Mouse (Mus musculus): Measurements from ENCODE around the gene Pigg. TPM values are rescaled to one million over a fixed set of nuclear protein-coding genes. Genes with fewer than 3 reads are reported as not detected.

Gene Pigg
- polyA plus RNA-seq, 1 experiment: not detected

GRCm38 (mm10) chr5:108367871-108368332, 55.5 kb downstream of the Pigg start, which contains the start of gene Gm42517:
Gm42517 (minus strand) TSS chr5:108367922.
- Histone ChIP-seq H3K4me3 (ENCODE audit: insufficient read depth, low read depth, low read length) (peak within 1 kb of the TSS; percentile 83), H3K27ac (ENCODE audit: insufficient read depth, low read depth, low read length) (peak within 1 kb of the TSS; percentile 85), H3K4me1 (ENCODE audit: control insufficient read depth, insufficient read depth, low read length) (peaks cover 20% of the 10 kb centered on the region)
- TF ChIP-seq CTCF (IDR thresholded peaks at IDR 0.05; ENCODE audit: insufficient read depth, low read depth, low read length): no peak
- no peak for TF ChIP-seq POLR2A (IDR thresholded peaks at IDR 0.05; ENCODE audit: insufficient read depth, low read depth, low read length)
- 6% methylated on average over 31 of the region's 36 CpGs for WGBS

GRCm38 (mm10) chr5:108368446-108368845, 56.0 kb downstream of the Pigg start:
- H3K4me1 ChIP-seq (ENCODE audit: control insufficient read depth, insufficient read depth, low read length): peaks cover 20% of the 10 kb centered on the region
- 3% methylated on average over 6 of the region's 6 CpGs for WGBS
- H3K27ac ChIP-seq (ENCODE audit: insufficient read depth, low read depth, low read length): peak overlapping the region; percentile 85
- TF ChIP-seq CTCF (IDR thresholded peaks at IDR 0.05; ENCODE audit: insufficient read depth, low read depth, low read length) (no peak), POLR2A (IDR thresholded peaks at IDR 0.05; ENCODE audit: insufficient read depth, low read depth, low read length) (no peak)
- peak overlapping the region; percentile 83 for H3K4me3 ChIP-seq (ENCODE audit: insufficient read depth, low read depth, low read length)

- peak overlapping the region; percentile 85 for H3K27ac ChIP-seq (ENCODE audit: insufficient read depth, low read depth, low read length)
- TF ChIP-seq POLR2A (IDR thresholded peaks at IDR 0.05; ENCODE audit: insufficient read depth, low read depth, low read length) (peak; percentile 49), CTCF (IDR thresholded peaks at IDR 0.05; ENCODE audit: insufficient read depth, low read depth, low read length) (no peak)
- WGBS: under 1% methylated on average over 49 of the region's 49 CpGs
Measured at GRCm38 (mm10) chr5:108368851-108369621, 56.6 kb downstream of the Pigg start.

GRCm38 (mm10) chr5:108369964-108370363, 57.6 kb downstream of the Pigg start:
- 16% methylated on average over 6 of the region's 6 CpGs for WGBS
- H3K27ac ChIP-seq (ENCODE audit: insufficient read depth, low read depth, low read length): peak overlapping the region; percentile 5; the same call in 1 of the 2 replicates
- TF ChIP-seq CTCF (IDR thresholded peaks at IDR 0.05; ENCODE audit: insufficient read depth, low read depth, low read length): no peak
- TF ChIP-seq POLR2A (IDR thresholded peaks at IDR 0.05; ENCODE audit: insufficient read depth, low read depth, low read length): no peak
- H3K4me1 ChIP-seq (ENCODE audit: control insufficient read depth, insufficient read depth, low read length): peaks cover 16% of the 10 kb centered on the region
- H3K4me3 ChIP-seq (ENCODE audit: insufficient read depth, low read depth, low read length): no peak overlapping the region

More at GRCm38 (mm10) chr5:108368851-108369621, 56.6 kb downstream of the Pigg start:
- H3K4me3 ChIP-seq (ENCODE audit: insufficient read depth, low read depth, low read length): peak overlapping the region; percentile 83
- peaks cover 20% of the 10 kb centered on the region for H3K4me1 ChIP-seq (ENCODE audit: control insufficient read depth, insufficient read depth, low read length)

- WGBS: 68% methylated on average over 5 of the region's 5 CpGs
- no peak for TF ChIP-seq POLR2A (IDR thresholded peaks at IDR 0.05; ENCODE audit: insufficient read depth, low read depth, low read length)
- TF ChIP-seq CTCF (IDR thresholded peaks at IDR 0.05; ENCODE audit: insufficient read depth, low read depth, low read length): no peak
Measured at GRCm38 (mm10) chr5:108374079-108374478, 61.7 kb downstream of the Pigg start.

GRCm38 (mm10) chr5:108376059-108376458, 63.6 kb downstream of the Pigg start:
- TF ChIP-seq CTCF (IDR thresholded peaks at IDR 0.05; ENCODE audit: insufficient read depth, low read depth, low read length) (no peak), POLR2A (IDR thresholded peaks at IDR 0.05; ENCODE audit: insufficient read depth, low read depth, low read length) (no peak)
- H3K4me3 ChIP-seq (ENCODE audit: insufficient read depth, low read depth, low read length): no peak overlapping the region
- H3K27ac ChIP-seq (ENCODE audit: insufficient read depth, low read depth, low read length): no peak overlapping the region
- no peaks in the 10 kb centered on the region for H3K4me1 ChIP-seq (ENCODE audit: control insufficient read depth, insufficient read depth, low read length)
- WGBS: 59% methylated on average over 1 of the region's 1 CpGs

More at GRCm38 (mm10) chr5:108374079-108374478, 61.7 kb downstream of the Pigg start:
- Histone ChIP-seq H3K4me1 (ENCODE audit: control insufficient read depth, insufficient read depth, low read length) (peaks cover 12% of the 10 kb centered on the region), H3K4me3 (ENCODE audit: insufficient read depth, low read depth, low read length) (no peak overlapping the region), H3K27ac (ENCODE audit: insufficient read depth, low read depth, low read length) (no peak overlapping the region)

GRCm38 (mm10) chr5:108378346-108378745, 65.9 kb downstream of the Pigg start:
- Histone ChIP-seq H3K4me1 (ENCODE audit: control insufficient read depth, insufficient read depth, low read length) (no peaks in the 10 kb centered on the region), H3K27ac (ENCODE audit: insufficient read depth, low read depth, low read length) (no peak overlapping the region), H3K4me3 (ENCODE audit: insufficient read depth, low read depth, low read length) (no peak overlapping the region)
- no peak for TF ChIP-seq CTCF (IDR thresholded peaks at IDR 0.05; ENCODE audit: insufficient read depth, low read depth, low read length)
- no peak for TF ChIP-seq POLR2A (IDR thresholded peaks at IDR 0.05; ENCODE audit: insufficient read depth, low read depth, low read length)
- 82% methylated on average over 4 of the region's 4 CpGs for WGBS

GRCm38 (mm10) chr5:108385632-108386031, 73.2 kb downstream of the Pigg start:
- Histone ChIP-seq H3K27ac (ENCODE audit: insufficient read depth, low read depth, low read length) (peak overlapping the region; percentile 63), H3K4me3 (ENCODE audit: insufficient read depth, low read depth, low read length) (no peak overlapping the region), H3K4me1 (ENCODE audit: control insufficient read depth, insufficient read depth, low read length) (peaks cover 5% of the 10 kb centered on the region)
- TF ChIP-seq POLR2A (IDR thresholded peaks at IDR 0.05; ENCODE audit: insufficient read depth, low read depth, low read length): no peak
- TF ChIP-seq CTCF (IDR thresholded peaks at IDR 0.05; ENCODE audit: insufficient read depth, low read depth, low read length): no peak
- 34% methylated on average over 2 of the region's 2 CpGs for WGBS

GRCm38 (mm10) chr5:108386449-108386848, 74.0 kb downstream of the Pigg start:
- WGBS: 48% methylated on average over 4 of the region's 4 CpGs
- no peak overlapping the region for H3K4me3 ChIP-seq (ENCODE audit: insufficient read depth, low read depth, low read length)
- H3K4me1 ChIP-seq (ENCODE audit: control insufficient read depth, insufficient read depth, low read length): peaks cover 5% of the 10 kb centered on the region
- TF ChIP-seq POLR2A (IDR thresholded peaks at IDR 0.05; ENCODE audit: insufficient read depth, low read depth, low read length): no peak
- H3K27ac ChIP-seq (ENCODE audit: insufficient read depth, low read depth, low read length): peak overlapping the region; percentile 63

Data from olfactory bulb, adult 2 months (tissue).